Mouse (Mus musculus) right cerebral cortex, postnatal 36 days (tissue): Measurements from ENCODE around the gene H1f0.
"Not testable (repeated sequence)": the region's sequence is repeated elsewhere in the genome, so short reads cannot be mapped to it uniquely, and the experiment has no call there.

ENCODE experiments used
- DNase-seq, 2 experiments: peaks; one replicate each; pipeline ENCODE4 v3.0.0; 2022; ENCODE audit warnings: low spot score in 2 of 2, mixed read lengths in 1 of 2

H1f0 gene

GRCm38 (mm10) chr15:79005581-79005980, 22.7 kb upstream of the H1f0 start:
- DNase-seq, result no peak

GRCm38 (mm10) chr15:79006638-79007037, 21.6 kb upstream of the H1f0 start:
- DNase-seq, result no peak

GRCm38 (mm10) chr15:79007059-79007458, 21.2 kb upstream of the H1f0 start:
- no peak for DNase-seq

- not testable (repeated sequence) for DNase-seq
Observed at GRCm38 (mm10) chr15:79007836-79008235, 20.4 kb upstream of the H1f0 start.

- DNase-seq, result no peak
Observed at GRCm38 (mm10) chr15:79009734-79010133, 18.5 kb upstream of the H1f0 start.

- no peak for DNase-seq
Observed at GRCm38 (mm10) chr15:79011550-79011949, 16.7 kb upstream of the H1f0 start.

GRCm38 (mm10) chr15:79013382-79013781, 14.9 kb upstream of the H1f0 start:
- no peak for DNase-seq

- DNase-seq, result no peak
Observed at GRCm38 (mm10) chr15:79018191-79018590, 10.1 kb upstream of the H1f0 start.

GRCm38 (mm10) chr15:79018886-79019285, 9.4 kb upstream of the H1f0 start:
- DNase-seq, result no peak

GRCm38 (mm10) chr15:79022671-79023230, 5.5 kb upstream of the H1f0 start:
- no peak for DNase-seq

- DNase-seq, result no peak
Observed at GRCm38 (mm10) chr15:79023366-79023765, 4.9 kb upstream of the H1f0 start.

- no peak for DNase-seq
Observed at GRCm38 (mm10) chr15:79025687-79026308, 2.5 kb upstream of the H1f0 start.

GRCm38 (mm10) chr15:79026511-79027290, 1.5 kb upstream of the H1f0 start:
- DNase-seq, result no peak

GRCm38 (mm10) chr15:79027291-79028205, 702 bp upstream of the H1f0 start:
- DNase-seq, result no peak

GRCm38 (mm10) chr15:79028823-79029484, 704 bp downstream of the H1f0 start:
- DNase-seq, result no peak

GRCm38 (mm10) chr15:79029519-79030241, 1.4 kb downstream of the H1f0 start:
- no peak for DNase-seq

- DNase-seq, result peak; percentile 88 to 89
Observed at GRCm38 (mm10) chr15:79030551-79031435, 2.5 kb downstream of the H1f0 start.

GRCm38 (mm10) chr15:79031908-79032307, 3.7 kb downstream of the H1f0 start:
- not testable (repeated sequence) for DNase-seq

- DNase-seq, result peak in 1 of 2 experiments; percentile 62
Observed at GRCm38 (mm10) chr15:79037913-79038328, 9.7 kb downstream of the H1f0 start.

GRCm38 (mm10) chr15:79038331-79038730, 10.1 kb downstream of the H1f0 start:
- DNase-seq, result no peak
